Mouse (Mus musculus) kidney, adult 2 months (tissue): ENCODE results near the gene Crip1.

Experiments
- CTCF ChIP-seq: fragments of 200-500 bp; conservative IDR thresholded peaks from 2 replicates; pipeline ENCODE4 v1.5.1; 2011; ENCODE audit warnings: low read depth, mild to moderate bottlenecking, control low read depth, low read length, moderate library complexity, mixed read lengths; ENCODE audit not compliant: insufficient read depth, insufficient read length
- POLR2A ChIP-seq: fragments of 200-500 bp; IDR thresholded peaks from one replicate; pipeline ENCODE4 v1.6.1; 2011; ENCODE audit warnings: low read depth, low read length, control low read depth

DNA sequence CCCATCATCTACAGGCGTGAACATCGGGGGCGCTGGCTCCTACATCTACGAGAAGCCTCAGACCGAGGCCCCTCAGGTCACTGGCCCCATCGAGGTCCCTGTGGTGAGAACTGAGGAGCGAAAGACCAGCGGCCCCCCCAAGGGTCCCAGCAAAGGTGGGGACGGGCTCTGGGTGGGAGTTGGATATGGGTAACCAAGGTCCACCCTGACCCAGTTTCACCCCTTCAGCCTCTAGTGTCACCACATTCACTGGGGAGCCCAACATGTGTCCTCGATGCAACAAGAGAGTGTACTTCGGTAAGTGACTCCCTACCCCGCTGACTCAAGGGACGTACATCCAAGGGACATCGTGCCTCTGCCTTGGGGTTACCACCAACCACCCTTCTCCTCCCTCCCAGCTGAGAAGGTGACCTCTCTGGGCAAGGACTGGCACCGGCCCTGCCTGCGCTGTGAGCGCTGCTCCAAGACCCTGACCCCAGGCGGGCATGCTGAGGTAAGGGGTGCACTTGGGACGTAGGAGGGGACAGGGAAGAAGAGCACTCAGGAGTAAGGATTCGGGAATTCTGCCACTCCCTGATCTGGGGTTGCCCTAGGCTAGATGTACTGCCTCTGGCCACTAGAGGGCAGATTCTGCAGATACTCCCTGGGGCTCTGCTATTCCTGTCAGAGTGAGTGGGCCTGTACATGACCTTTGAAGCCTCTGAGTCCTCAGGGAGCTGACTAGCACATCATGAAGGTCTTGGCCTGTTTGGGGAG lies 1.9 kb upstream of the Crip1 start:
- TF ChIP-seq CTCF, result peak; percentile 74
- no peak for TF ChIP-seq POLR2A
